Mouse (Mus musculus): ENCODE results near the gene Lrrc25.

GRCm38 (mm10) chr8:70631436-70631835 is 15.5 kb downstream of the Lrrc25 start:
- TF ChIP-seq CTCF (IDR thresholded peaks at IDR 0.05; ENCODE audit: extremely low read depth, insufficient read depth, low read length), result no peak
- no peak for TF ChIP-seq POLR2A (IDR thresholded peaks at IDR 0.05; ENCODE audit: extremely low read depth, insufficient read depth, low read length)

Data from cortical plate, adult 2 months (tissue).